Mouse (Mus musculus) kidney, adult 2 months (tissue): ENCODE measurements around the gene Dsp.

ENCODE experiments used
- CTCF ChIP-seq: fragments of 200-500 bp; conservative IDR thresholded peaks from 2 replicates; pipeline ENCODE4 v1.5.1; 2011; ENCODE audit warnings: low read depth, mild to moderate bottlenecking, control low read depth, low read length, moderate library complexity, mixed read lengths; ENCODE audit not compliant: insufficient read depth, insufficient read length
- POLR2A ChIP-seq: fragments of 200-500 bp; IDR thresholded peaks from one replicate; pipeline ENCODE4 v1.6.1; 2011; ENCODE audit warnings: low read depth, low read length, control low read depth

- TF ChIP-seq POLR2A (no peak), CTCF (no peak)
Measured at GRCm38 (mm10) chr13:38201413-38201812, 50.3 kb downstream of the Dsp start.
